Mouse (Mus musculus): ENCODE results near the gene Syn3. TPM values are rescaled to one million over a fixed set of nuclear protein-coding genes. Genes with fewer than 3 reads are reported as not detected.

The Syn3 gene
- polyA plus RNA-seq, 2 experiments, result 0.11 to 0.14 TPM

DNA sequence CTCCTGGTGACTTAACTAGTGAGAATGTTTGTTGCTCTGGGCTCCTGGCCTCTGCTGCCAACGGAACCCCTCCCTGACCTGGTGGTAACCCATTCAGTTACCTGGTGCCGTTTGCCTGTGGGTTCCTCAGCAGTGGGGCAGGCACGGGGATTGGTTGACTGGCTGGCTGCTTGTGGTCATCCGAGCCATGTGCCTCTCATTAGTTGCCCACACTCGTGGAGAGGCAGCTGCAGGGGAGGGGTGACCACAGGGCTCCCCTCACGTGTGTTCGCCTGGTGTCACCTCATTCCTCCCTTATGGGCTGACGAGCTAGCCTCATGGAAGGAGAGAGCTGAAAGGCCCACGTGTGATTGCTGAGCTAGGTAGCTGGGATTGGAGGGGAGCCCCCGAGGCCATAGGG, 430.8 kb downstream of the Syn3 start:
- Histone ChIP-seq H3K36me3 (replicated peaks; ENCODE audit: control insufficient read depth, insufficient read depth, low read depth) (no peaks in the 10 kb centered on the region), H3K9ac (replicated peaks) (no peak overlapping the region), H3K4me2 (ENCODE audit: low read depth) (no peak overlapping the region), H3K4me3 (ENCODE audit: insufficient read depth in 1 of 2, low read depth in 2 of 2, low read length in 2 of 2) (no peak overlapping the region), H3K4me1 (replicated peaks; ENCODE audit: control insufficient read depth in 2 of 2, insufficient read depth in 2 of 2, low read length in 1 of 2) (no peaks in the 10 kb centered on the region), H3K27ac (no peak overlapping the region), H3K9me3 (ENCODE audit: control insufficient read depth, low read length) (no peaks in the 10 kb centered on the region), H3K27me3 (ENCODE audit: control insufficient read depth, insufficient read depth, low read length) (no peaks in the 10 kb centered on the region)
- 55% methylated on average over 10 of the region's 10 CpGs for whole genome bisulfite sequencing (ENCODE audit: insufficient replicate concordance)
- ATAC-seq (ENCODE audit: insufficient read depth) (no peak), DNase-seq (ENCODE audit: low read depth in 3 of 3, low spot score in 3 of 3) (no peak)
- no peak for TF ChIP-seq CTCF (IDR thresholded peaks at IDR 0.05; ENCODE audit: low read depth)
- TF ChIP-seq EP300 (IDR thresholded peaks at IDR 0.05; ENCODE audit: low read depth), result no peak

DNA sequence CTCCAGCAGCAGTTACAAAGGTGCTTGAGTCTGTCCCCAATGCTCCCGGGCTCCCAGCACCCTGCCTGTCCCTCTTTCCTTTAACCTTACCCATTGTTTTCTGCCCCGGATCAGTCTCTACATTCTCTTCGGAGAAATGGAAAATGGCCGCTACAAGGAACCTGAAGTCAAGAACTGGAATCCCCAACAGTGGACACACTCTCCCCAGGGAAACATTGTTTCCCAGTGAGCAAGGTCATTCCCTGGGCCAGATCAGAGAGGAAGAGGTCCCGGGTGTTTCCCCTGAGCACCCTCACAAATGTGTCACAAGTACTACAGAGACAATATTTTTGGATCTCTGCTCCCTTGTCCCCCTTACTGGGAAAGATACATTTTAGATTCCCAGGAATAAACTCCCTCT, 432.0 kb downstream of the Syn3 start:
- ATAC-seq (ENCODE audit: insufficient read depth), result no peak
- WGBS (ENCODE audit: insufficient replicate concordance), result 63% methylated on average over 5 of the region's 5 CpGs

DNA sequence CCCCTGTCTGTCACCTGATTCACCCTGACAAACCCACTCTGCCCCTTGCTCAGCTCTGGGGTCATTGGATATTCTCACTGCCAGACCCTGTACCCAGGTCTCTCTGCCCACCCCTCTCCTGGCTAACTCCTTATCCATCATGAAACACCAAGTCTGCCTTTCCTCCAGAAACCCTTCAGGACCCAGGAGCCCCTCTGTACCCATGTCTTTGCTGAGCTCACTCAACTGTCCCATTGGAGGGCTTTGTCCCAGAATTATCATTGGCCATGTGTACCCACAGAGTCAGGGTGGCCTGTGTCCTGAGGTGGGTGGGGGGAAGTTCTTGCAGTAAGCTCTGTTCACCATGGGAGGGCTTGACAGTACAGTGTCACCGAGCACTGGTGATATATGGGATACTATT, 433.0 kb downstream of the Syn3 start:
- Histone ChIP-seq H3K4me1 (replicated peaks; ENCODE audit: control insufficient read depth in 2 of 2, insufficient read depth in 2 of 2, low read length in 1 of 2) (no peaks in the 10 kb centered on the region), H3K27me3 (ENCODE audit: control insufficient read depth, insufficient read depth, low read length) (no peaks in the 10 kb centered on the region)
- no peak for TF ChIP-seq CTCF (IDR thresholded peaks at IDR 0.05; ENCODE audit: low read depth)
- no peak for TF ChIP-seq EP300 (IDR thresholded peaks at IDR 0.05; ENCODE audit: low read depth)

More for the DNA sequence above, 432.0 kb downstream of the Syn3 start:
- H3K27ac ChIP-seq, result no peak overlapping the region
- no peak overlapping the region for H3K9ac ChIP-seq (replicated peaks)
- no peak overlapping the region for H3K4me2 ChIP-seq (ENCODE audit: low read depth)
- no peaks in the 10 kb centered on the region for H3K4me1 ChIP-seq (replicated peaks; ENCODE audit: control insufficient read depth in 2 of 2, insufficient read depth in 2 of 2, low read length in 1 of 2)
- no peak for DNase-seq (ENCODE audit: low read depth in 3 of 3, low spot score in 3 of 3)
- no peak overlapping the region for H3K4me3 ChIP-seq (ENCODE audit: insufficient read depth in 1 of 2, low read depth in 2 of 2, low read length in 2 of 2)
- no peaks in the 10 kb centered on the region for H3K27me3 ChIP-seq (ENCODE audit: control insufficient read depth, insufficient read depth, low read length)
- H3K9me3 ChIP-seq (ENCODE audit: control insufficient read depth, low read length), result no peaks in the 10 kb centered on the region
- TF ChIP-seq CTCF (IDR thresholded peaks at IDR 0.05; ENCODE audit: low read depth), result no peak
- TF ChIP-seq EP300 (IDR thresholded peaks at IDR 0.05; ENCODE audit: low read depth), result no peak
- no peaks in the 10 kb centered on the region for H3K36me3 ChIP-seq (replicated peaks; ENCODE audit: control insufficient read depth, insufficient read depth, low read depth)

DNA sequence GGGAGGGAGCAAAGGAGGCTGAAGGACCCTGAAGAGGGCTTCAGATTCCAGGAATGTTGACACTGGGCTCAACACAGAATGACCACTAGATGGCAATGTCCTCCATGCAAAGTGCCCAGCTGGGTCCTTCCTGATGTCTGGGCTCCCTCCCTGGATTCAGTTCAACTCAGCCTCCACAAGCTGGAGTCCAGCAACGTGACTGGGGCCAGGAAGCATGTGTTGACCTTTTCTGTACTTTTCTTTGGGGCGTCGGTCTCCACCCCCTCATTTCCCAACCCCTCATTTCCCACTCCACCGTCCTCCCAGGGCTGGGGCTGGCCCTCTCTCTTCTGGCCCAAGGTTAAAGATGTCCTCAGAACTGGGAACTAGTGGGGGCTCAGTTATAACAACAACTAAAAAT, 433.8 kb downstream of the Syn3 start:
- Histone ChIP-seq H3K4me1 (replicated peaks; ENCODE audit: control insufficient read depth in 2 of 2, insufficient read depth in 2 of 2, low read length in 1 of 2) (no peaks in the 10 kb centered on the region), H3K4me3 (ENCODE audit: insufficient read depth in 1 of 2, low read depth in 2 of 2, low read length in 2 of 2) (no peak overlapping the region), H3K9ac (replicated peaks) (no peak overlapping the region), H3K9me3 (ENCODE audit: control insufficient read depth, low read length) (no peaks in the 10 kb centered on the region), H3K27ac (no peak overlapping the region), H3K4me2 (ENCODE audit: low read depth) (no peak overlapping the region), H3K36me3 (replicated peaks; ENCODE audit: control insufficient read depth, insufficient read depth, low read depth) (no peaks in the 10 kb centered on the region), H3K27me3 (ENCODE audit: control insufficient read depth, insufficient read depth, low read length) (no peaks in the 10 kb centered on the region)
- TF ChIP-seq EP300 (IDR thresholded peaks at IDR 0.05; ENCODE audit: low read depth), result no peak
- TF ChIP-seq CTCF (IDR thresholded peaks at IDR 0.05; ENCODE audit: low read depth), result peak; percentile 96
- ATAC-seq (ENCODE audit: insufficient read depth) (peak; percentile 53), DNase-seq (ENCODE audit: low read depth in 3 of 3, low spot score in 3 of 3) (peak; percentile 19 to 26 (median 19))
- 14% methylated on average over 4 of the region's 4 CpGs for WGBS (ENCODE audit: insufficient replicate concordance)

More for the DNA sequence above, 433.0 kb downstream of the Syn3 start:
- ATAC-seq (ENCODE audit: insufficient read depth) (no peak), DNase-seq (ENCODE audit: low read depth in 3 of 3, low spot score in 3 of 3) (no peak)
- Histone ChIP-seq H3K4me3 (ENCODE audit: insufficient read depth in 1 of 2, low read depth in 2 of 2, low read length in 2 of 2) (no peak overlapping the region), H3K9ac (replicated peaks) (no peak overlapping the region), H3K4me2 (ENCODE audit: low read depth) (no peak overlapping the region), H3K9me3 (ENCODE audit: control insufficient read depth, low read length) (no peaks in the 10 kb centered on the region), H3K36me3 (replicated peaks; ENCODE audit: control insufficient read depth, insufficient read depth, low read depth) (no peaks in the 10 kb centered on the region), H3K27ac (no peak overlapping the region)
- 36% methylated on average over 1 of the region's 1 CpGs for WGBS (ENCODE audit: insufficient replicate concordance)

DNA sequence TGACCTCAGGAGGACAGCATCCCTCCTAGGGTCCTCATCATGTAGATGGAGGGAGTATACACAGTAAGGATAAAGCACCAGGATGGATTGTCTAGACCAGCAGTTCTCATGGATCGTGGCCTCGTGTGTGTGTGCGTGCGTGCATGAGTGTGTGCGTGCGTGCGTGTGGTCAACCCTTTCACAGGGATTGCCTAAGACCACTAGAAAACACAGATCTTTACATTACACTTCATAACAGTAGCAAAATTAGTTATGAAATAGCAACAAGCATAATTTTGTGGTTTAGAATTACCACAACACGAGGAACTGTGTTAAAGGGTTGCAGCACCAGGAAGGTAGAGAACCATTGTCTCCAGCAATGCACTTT, 435.7 kb downstream of the Syn3 start:
- no peak overlapping the region for H3K9ac ChIP-seq (replicated peaks)
- H3K27ac ChIP-seq, result no peak overlapping the region
- H3K4me2 ChIP-seq (ENCODE audit: low read depth), result no peak overlapping the region
- TF ChIP-seq EP300 (IDR thresholded peaks at IDR 0.05; ENCODE audit: low read depth) (no peak), CTCF (IDR thresholded peaks at IDR 0.05; ENCODE audit: low read depth) (no peak)
- H3K27me3 ChIP-seq (ENCODE audit: control insufficient read depth, insufficient read depth, low read length), result no peaks in the 10 kb centered on the region
- ATAC-seq (ENCODE audit: insufficient read depth), result no peak
- H3K36me3 ChIP-seq (replicated peaks; ENCODE audit: control insufficient read depth, insufficient read depth, low read depth), result no peaks in the 10 kb centered on the region
- no peak for DNase-seq (ENCODE audit: low read depth in 3 of 3, low spot score in 3 of 3)
- no peak overlapping the region for H3K4me3 ChIP-seq (ENCODE audit: insufficient read depth in 1 of 2, low read depth in 2 of 2, low read length in 2 of 2)
- 73% methylated on average over 8 of the region's 8 CpGs for WGBS (ENCODE audit: insufficient replicate concordance)
- H3K4me1 ChIP-seq (replicated peaks; ENCODE audit: control insufficient read depth in 2 of 2, insufficient read depth in 2 of 2, low read length in 1 of 2), result no peaks in the 10 kb centered on the region
- H3K9me3 ChIP-seq (ENCODE audit: control insufficient read depth, low read length), result no peaks in the 10 kb centered on the region
